Mouse (Mus musculus): ENCODE results near the gene Cfap20.

Cfap20 gene

DNA sequence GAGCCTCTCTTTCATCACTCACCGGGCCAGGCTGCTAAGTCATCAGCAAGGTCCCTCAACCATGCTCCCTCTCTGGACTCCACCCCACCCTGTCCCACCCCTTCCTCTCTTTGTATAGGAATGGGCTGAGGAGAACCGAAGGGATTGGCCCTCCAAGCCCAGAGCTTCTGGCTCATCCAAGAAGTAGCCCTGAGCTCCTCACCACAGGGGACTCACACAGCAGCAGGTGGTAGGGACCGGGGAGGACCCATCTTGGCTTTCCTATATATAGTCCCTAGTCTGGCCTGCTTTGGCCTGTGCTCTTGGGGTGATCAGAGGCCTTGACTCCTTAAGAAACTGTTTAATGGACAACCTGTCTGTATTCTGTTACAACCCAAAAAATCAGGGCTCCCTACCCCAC, 60.2 kb downstream of the Cfap20 start:
- peak; percentile 35 for DNase-seq (ENCODE audit: low read depth, low spot score)

GRCm38 (mm10) chr8:95373389-95374002, 61.2 kb downstream of the Cfap20 start:
- no peak for DNase-seq (ENCODE audit: low read depth, low spot score)

Data from ZHBTc4 (cell line).